Mouse (Mus musculus): ENCODE measurements around the gene Insig1. TPM values are rescaled to one million over a fixed set of nuclear protein-coding genes. Genes with fewer than 3 reads are reported as not detected.

Insig1 gene
- polyA plus RNA-seq, 1 experiment, result 114 TPM

DNA sequence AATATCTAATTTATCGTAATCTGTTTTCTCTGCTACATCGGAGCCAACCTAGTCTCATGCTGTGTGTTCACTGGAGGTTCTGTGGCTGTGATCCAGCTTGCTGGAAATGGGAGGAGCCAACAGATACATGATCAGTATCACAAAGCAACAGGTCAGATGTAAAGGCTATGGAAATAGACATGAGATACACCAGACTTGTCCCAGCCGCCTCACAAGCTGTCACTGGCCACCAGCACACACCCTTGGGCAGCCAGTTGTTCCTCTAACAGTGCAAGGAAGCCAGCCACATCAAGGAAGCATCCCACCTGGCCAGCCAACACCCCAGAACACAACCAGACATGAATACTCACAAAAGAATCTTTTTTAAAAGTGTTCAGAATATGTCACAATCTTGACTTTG lies 23.2 kb downstream of the Insig1 start:
- TF ChIP-seq EP300 (IDR thresholded peaks at IDR 0.05; ENCODE audit: insufficient read depth, low read depth, low read length) (no peak), CTCF (IDR thresholded peaks at IDR 0.05; ENCODE audit: low read depth, low read length) (no peak), POLR2A (IDR thresholded peaks at IDR 0.05; ENCODE audit: insufficient read depth, low read length) (no peak)
- H3K9ac ChIP-seq (ENCODE audit: low read depth, poor library complexity, severe bottlenecking), result no peak overlapping the region
- no peaks in the 10 kb centered on the region for H3K27me3 ChIP-seq (ENCODE audit: control insufficient read depth, insufficient read depth, low read length, poor library complexity, severe bottlenecking)
- H3K27ac ChIP-seq (ENCODE audit: insufficient read depth, low read length), result no peak overlapping the region
- H3K36me3 ChIP-seq (ENCODE audit: control insufficient read depth, insufficient read depth, low read length, poor library complexity, severe bottlenecking), result no peaks in the 10 kb centered on the region
- no peaks in the 10 kb centered on the region for H3K9me3 ChIP-seq (replicated peaks; ENCODE audit: control insufficient read depth, insufficient read depth, low read length, poor library complexity, severe bottlenecking)
- H3K4me3 ChIP-seq (ENCODE audit: low read depth, low read length), result no peak overlapping the region
- no peaks in the 10 kb centered on the region for H3K4me1 ChIP-seq (ENCODE audit: control insufficient read depth, insufficient read depth, low read length)

DNA sequence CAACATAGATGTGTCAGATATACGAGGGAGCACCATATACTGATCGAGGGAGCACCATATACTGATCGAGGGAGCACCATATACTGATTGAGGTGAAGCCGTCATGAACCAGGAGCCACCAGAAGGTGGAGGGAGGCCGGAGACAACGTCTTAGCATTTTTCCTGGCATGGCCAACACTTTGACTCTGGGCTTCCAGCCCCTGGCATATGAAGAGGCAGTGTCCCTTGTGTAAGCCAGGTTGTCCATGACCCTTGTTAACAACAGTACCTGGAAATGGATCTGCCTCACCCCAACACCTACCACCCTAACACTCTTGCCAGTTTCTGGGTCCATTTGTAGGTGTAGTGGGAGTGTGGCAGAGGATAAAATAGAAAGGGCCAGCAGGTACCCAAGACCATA lies 23.7 kb downstream of the Insig1 start:
- no peaks in the 10 kb centered on the region for H3K4me1 ChIP-seq (ENCODE audit: control insufficient read depth, insufficient read depth, low read length)
- H3K27ac ChIP-seq (ENCODE audit: insufficient read depth, low read length), result no peak overlapping the region
- no peaks in the 10 kb centered on the region for H3K27me3 ChIP-seq (ENCODE audit: control insufficient read depth, insufficient read depth, low read length, poor library complexity, severe bottlenecking)
- no peaks in the 10 kb centered on the region for H3K36me3 ChIP-seq (ENCODE audit: control insufficient read depth, insufficient read depth, low read length, poor library complexity, severe bottlenecking)
- no peaks in the 10 kb centered on the region for H3K9me3 ChIP-seq (replicated peaks; ENCODE audit: control insufficient read depth, insufficient read depth, low read length, poor library complexity, severe bottlenecking)
- H3K4me3 ChIP-seq (ENCODE audit: low read depth, low read length), result no peak overlapping the region
- TF ChIP-seq POLR2A (IDR thresholded peaks at IDR 0.05; ENCODE audit: insufficient read depth, low read length) (no peak), CTCF (IDR thresholded peaks at IDR 0.05; ENCODE audit: low read depth, low read length) (no peak), EP300 (IDR thresholded peaks at IDR 0.05; ENCODE audit: insufficient read depth, low read depth, low read length) (no peak)
- H3K9ac ChIP-seq (ENCODE audit: low read depth, poor library complexity, severe bottlenecking), result no peak overlapping the region

DNA sequence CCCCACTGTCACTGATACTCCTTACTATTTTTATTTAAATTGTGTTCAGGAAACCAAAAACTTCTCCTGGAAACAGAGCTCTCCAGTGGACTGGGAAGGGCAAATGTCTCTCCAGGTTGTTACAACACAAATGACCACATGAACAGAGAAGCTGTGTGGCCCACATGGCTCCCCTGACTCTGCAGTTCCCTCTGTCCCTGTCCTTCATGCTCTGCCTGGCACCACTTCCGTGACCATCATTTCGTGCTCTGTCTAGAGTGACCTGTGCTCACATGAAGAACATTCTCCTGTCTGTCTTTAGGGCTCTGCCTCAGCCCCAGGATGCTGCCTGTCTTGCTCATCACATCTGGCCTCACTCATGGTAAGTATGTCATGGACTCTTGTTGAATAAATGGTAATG lies 24.5 kb downstream of the Insig1 start:
- no peak for TF ChIP-seq CTCF (IDR thresholded peaks at IDR 0.05; ENCODE audit: low read depth, low read length)
- no peak for TF ChIP-seq EP300 (IDR thresholded peaks at IDR 0.05; ENCODE audit: insufficient read depth, low read depth, low read length)
- Histone ChIP-seq H3K9me3 (replicated peaks; ENCODE audit: control insufficient read depth, insufficient read depth, low read length, poor library complexity, severe bottlenecking) (no peaks in the 10 kb centered on the region), H3K27ac (ENCODE audit: insufficient read depth, low read length) (no peak overlapping the region), H3K9ac (ENCODE audit: low read depth, poor library complexity, severe bottlenecking) (no peak overlapping the region), H3K4me1 (ENCODE audit: control insufficient read depth, insufficient read depth, low read length) (no peaks in the 10 kb centered on the region), H3K36me3 (ENCODE audit: control insufficient read depth, insufficient read depth, low read length, poor library complexity, severe bottlenecking) (no peaks in the 10 kb centered on the region), H3K27me3 (ENCODE audit: control insufficient read depth, insufficient read depth, low read length, poor library complexity, severe bottlenecking) (no peaks in the 10 kb centered on the region), H3K4me3 (ENCODE audit: low read depth, low read length) (no peak overlapping the region)

DNA sequence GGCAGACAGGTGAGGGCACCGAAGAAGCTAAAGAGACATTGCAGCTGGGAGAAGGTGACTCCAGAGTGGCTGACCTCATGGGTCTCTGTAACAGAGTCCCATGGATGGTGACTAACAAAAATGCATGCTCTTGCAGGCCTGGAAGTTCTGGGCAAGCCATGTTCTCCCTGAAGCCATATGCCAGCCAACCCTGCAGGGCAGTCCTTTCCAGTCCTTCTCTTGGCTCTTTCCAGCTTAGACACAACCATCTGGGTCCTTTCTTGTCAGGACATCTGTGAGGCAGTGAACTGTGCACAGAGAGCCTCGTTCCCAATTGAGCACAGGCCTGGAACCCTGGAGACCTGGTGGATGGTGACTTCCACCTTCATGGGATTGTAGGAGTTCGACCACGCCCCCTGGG lies 35.8 kb downstream of the Insig1 start:
- Histone ChIP-seq H3K27ac (ENCODE audit: insufficient read depth, low read length) (no peak overlapping the region), H3K36me3 (ENCODE audit: control insufficient read depth, insufficient read depth, low read length, poor library complexity, severe bottlenecking) (no peaks in the 10 kb centered on the region), H3K9me3 (replicated peaks; ENCODE audit: control insufficient read depth, insufficient read depth, low read length, poor library complexity, severe bottlenecking) (no peaks in the 10 kb centered on the region), H3K9ac (ENCODE audit: low read depth, poor library complexity, severe bottlenecking) (no peak overlapping the region), H3K4me3 (ENCODE audit: low read depth, low read length) (no peak overlapping the region), H3K27me3 (ENCODE audit: control insufficient read depth, insufficient read depth, low read length, poor library complexity, severe bottlenecking) (no peaks in the 10 kb centered on the region), H3K4me1 (ENCODE audit: control insufficient read depth, insufficient read depth, low read length) (no peaks in the 10 kb centered on the region)
- no peak for TF ChIP-seq EP300 (IDR thresholded peaks at IDR 0.05; ENCODE audit: insufficient read depth, low read depth, low read length)
- no peak for TF ChIP-seq POLR2A (IDR thresholded peaks at IDR 0.05; ENCODE audit: insufficient read depth, low read length)
- TF ChIP-seq CTCF (IDR thresholded peaks at IDR 0.05; ENCODE audit: low read depth, low read length), result no peak

DNA sequence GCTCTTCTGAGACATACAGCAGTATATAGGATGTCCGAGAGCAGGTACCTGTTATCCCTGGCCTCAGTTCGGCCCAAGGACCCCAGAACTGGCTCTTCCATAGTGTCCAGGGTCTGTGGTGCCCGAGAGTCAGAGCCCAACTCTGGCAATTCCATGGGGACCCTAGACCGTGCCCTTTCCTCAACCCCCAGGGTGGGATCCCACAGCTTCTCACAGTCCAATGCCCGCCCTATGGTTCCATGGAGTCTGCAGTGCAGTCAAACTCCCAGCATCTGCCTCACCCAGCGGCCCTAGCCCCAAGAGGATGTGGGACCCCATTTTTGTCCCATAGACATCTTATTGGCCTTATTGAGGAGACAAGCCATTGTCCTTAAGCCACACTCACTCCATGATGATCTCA lies 36.8 kb downstream of the Insig1 start:
- Histone ChIP-seq H3K36me3 (ENCODE audit: control insufficient read depth, insufficient read depth, low read length, poor library complexity, severe bottlenecking) (no peaks in the 10 kb centered on the region), H3K9ac (ENCODE audit: low read depth, poor library complexity, severe bottlenecking) (no peak overlapping the region), H3K4me3 (ENCODE audit: low read depth, low read length) (no peak overlapping the region), H3K27me3 (ENCODE audit: control insufficient read depth, insufficient read depth, low read length, poor library complexity, severe bottlenecking) (no peaks in the 10 kb centered on the region), H3K4me1 (ENCODE audit: control insufficient read depth, insufficient read depth, low read length) (no peaks in the 10 kb centered on the region), H3K9me3 (replicated peaks; ENCODE audit: control insufficient read depth, insufficient read depth, low read length, poor library complexity, severe bottlenecking) (no peaks in the 10 kb centered on the region), H3K27ac (ENCODE audit: insufficient read depth, low read length) (no peak overlapping the region)
- TF ChIP-seq POLR2A (IDR thresholded peaks at IDR 0.05; ENCODE audit: insufficient read depth, low read length) (no peak), EP300 (IDR thresholded peaks at IDR 0.05; ENCODE audit: insufficient read depth, low read depth, low read length) (no peak), CTCF (IDR thresholded peaks at IDR 0.05; ENCODE audit: low read depth, low read length) (no peak)

DNA sequence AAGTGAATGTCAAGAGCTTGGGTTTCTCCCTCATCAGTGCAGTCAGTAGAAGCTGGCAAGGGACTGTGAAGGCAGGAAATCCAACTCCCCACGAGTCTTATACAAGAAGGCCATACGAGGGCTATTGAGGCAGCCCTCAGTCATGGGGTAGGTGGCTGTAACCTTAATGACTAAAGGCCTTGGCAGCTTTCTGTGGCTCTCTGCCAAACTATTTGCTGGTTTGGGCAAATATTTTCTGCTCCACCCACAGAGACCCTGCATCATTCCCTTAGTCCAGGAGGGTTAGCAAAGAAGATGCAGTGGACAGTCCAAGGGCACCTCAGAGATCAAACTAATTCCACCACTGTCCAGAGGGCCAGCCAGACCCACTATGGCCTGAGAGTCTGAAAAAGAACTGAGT lies 39.7 kb downstream of the Insig1 start:
- no peaks in the 10 kb centered on the region for H3K27me3 ChIP-seq (ENCODE audit: control insufficient read depth, insufficient read depth, low read length, poor library complexity, severe bottlenecking)
- no peak overlapping the region for H3K4me3 ChIP-seq (ENCODE audit: low read depth, low read length)
- TF ChIP-seq EP300 (IDR thresholded peaks at IDR 0.05; ENCODE audit: insufficient read depth, low read depth, low read length) (no peak), CTCF (IDR thresholded peaks at IDR 0.05; ENCODE audit: low read depth, low read length) (no peak), POLR2A (IDR thresholded peaks at IDR 0.05; ENCODE audit: insufficient read depth, low read length) (no peak)
- H3K9ac ChIP-seq (ENCODE audit: low read depth, poor library complexity, severe bottlenecking), result no peak overlapping the region
- H3K36me3 ChIP-seq (ENCODE audit: control insufficient read depth, insufficient read depth, low read length, poor library complexity, severe bottlenecking), result no peaks in the 10 kb centered on the region
- H3K9me3 ChIP-seq (replicated peaks; ENCODE audit: control insufficient read depth, insufficient read depth, low read length, poor library complexity, severe bottlenecking), result no peaks in the 10 kb centered on the region
- H3K27ac ChIP-seq (ENCODE audit: insufficient read depth, low read length), result no peak overlapping the region
- H3K4me1 ChIP-seq (ENCODE audit: control insufficient read depth, insufficient read depth, low read length), result no peaks in the 10 kb centered on the region
